In genomic region chr15:96568271-96568982, GRCm38 (mm10) we compare ENCODE assay signal across 11 mouse cellular contexts.
DNase-seq lines count a peak whose midpoint lies in the region; ATAC-seq lines count a peak whose summit lies in the region.
"Had no signal": no experiment of that assay in that cellular context is flagged by ENCODE, and none has a peak within 500 bp of the region (broad histone marks: within the 10 kb centered on the region; RNA-seq: fewer than 3 reads in every experiment).

No protein-coding gene starts in this region.

- H3K4me2 ChIP-seq in kidney, embryonic 14.5 days (replicated peaks; ENCODE audit: low read depth, low read length) = no peak overlapping the region
- H3K4me2 ChIP-seq in midbrain, embryonic 11.5 days = no peak overlapping the region
- H3K4me2 ChIP-seq: embryonic facial prominence, embryonic 13.5 days; limb, embryonic 12.5 days; neural tube, embryonic 13.5 days had no signal

- no peak overlapping the region for H3K9ac ChIP-seq in kidney, embryonic 14.5 days (ENCODE audit: low read depth, low read length)
- no peak overlapping the region for H3K9ac ChIP-seq in midbrain, embryonic 11.5 days (ENCODE audit: low read length)
- H3K9ac ChIP-seq: embryonic facial prominence, embryonic 13.5 days; limb, embryonic 12.5 days; neural tube, embryonic 13.5 days had no signal

- no peak overlapping the region for H3K27ac ChIP-seq in kidney, embryonic 14.5 days (ENCODE audit: low read depth, low read length)
- H3K27ac ChIP-seq in midbrain, embryonic 11.5 days (ENCODE audit: low read depth, low read length) = no peak overlapping the region
- H3K27ac ChIP-seq: embryonic facial prominence, embryonic 13.5 days; limb, embryonic 12.5 days; neural tube, embryonic 13.5 days had no signal

- no peak overlapping the region for H3K4me3 ChIP-seq in kidney, embryonic 14.5 days (ENCODE audit: low read length)
- H3K4me3 ChIP-seq in midbrain, embryonic 11.5 days (ENCODE audit: low read depth, low read length) = no peak overlapping the region
- H3K4me3 ChIP-seq: embryonic facial prominence, embryonic 13.5 days; limb, embryonic 12.5 days; neural tube, embryonic 13.5 days had no signal

- WGBS in kidney, embryonic 14.5 days = 61% methylated on average over 13 of the region's 13 CpGs
- 84% methylated on average over 13 of the region's 13 CpGs for WGBS in midbrain, embryonic 11.5 days

- no peaks in the 10 kb centered on the region for H3K9me3 ChIP-seq in kidney, embryonic 14.5 days (ENCODE audit: control insufficient read depth, low read length)
- no peaks in the 10 kb centered on the region for H3K9me3 ChIP-seq in midbrain, embryonic 11.5 days (ENCODE audit: control insufficient read depth, low read length)
- H3K9me3 ChIP-seq: embryonic facial prominence, embryonic 13.5 days; limb, embryonic 12.5 days; neural tube, embryonic 13.5 days had no signal

- no peaks in the 10 kb centered on the region for H3K36me3 ChIP-seq in kidney, embryonic 14.5 days (ENCODE audit: control insufficient read depth, insufficient read depth, low read length)
- H3K36me3 ChIP-seq in midbrain, embryonic 11.5 days (ENCODE audit: control insufficient read depth, insufficient read depth, low read length) = no peaks in the 10 kb centered on the region
- H3K36me3 ChIP-seq: embryonic facial prominence, embryonic 13.5 days had no signal

- DNase-seq in kidney, adult 18-20 months = peak; percentile 44
- DNase-seq in heart, adult 8-10 months (ENCODE audit: low spot score) = peak; percentile 51
- DNase-seq in kidney, adult 8-10 months = peak; percentile 49 to 57
- DNase-seq in lung, postnatal 4 days = peak; percentile 40 to 61
- no peak for DNase-seq in frontal cortex, adult 2 months (ENCODE audit: extremely low spot score in 1 of 2, low spot score in 1 of 2)
- DNase-seq in midbrain, embryonic 11.5 days (ENCODE audit: low spot score, missing footprints) = no peak
- DNase-seq in cerebellum, postnatal 4 days (ENCODE audit: low spot score in 2 of 2) = no peak

- no peak for ATAC-seq in kidney, embryonic 14.5 days (ENCODE audit: low FRiP score, low TSS enrichment)
- ATAC-seq in midbrain, embryonic 11.5 days (ENCODE audit: low FRiP score) = no peak

- no peaks in the 10 kb centered on the region for H3K4me1 ChIP-seq in kidney, embryonic 14.5 days (ENCODE audit: control insufficient read depth, insufficient read depth, low read length)
- no peaks in the 10 kb centered on the region for H3K4me1 ChIP-seq in midbrain, embryonic 11.5 days (ENCODE audit: control insufficient read depth, insufficient read depth, low read length)
- H3K4me1 ChIP-seq: embryonic facial prominence, embryonic 13.5 days; limb, embryonic 12.5 days had no signal

- H3K27me3 ChIP-seq in kidney, embryonic 14.5 days (ENCODE audit: control insufficient read depth, insufficient read depth, low read length) = no peaks in the 10 kb centered on the region
- H3K27me3 ChIP-seq in midbrain, embryonic 11.5 days (ENCODE audit: control insufficient read depth, insufficient read depth, low read length) = no peaks in the 10 kb centered on the region
- H3K27me3 ChIP-seq: embryonic facial prominence, embryonic 13.5 days; limb, embryonic 12.5 days; neural tube, embryonic 13.5 days had no signal

Comparison
In these comparisons a context has a peak if more than half of its experiments do, and no peak if none do; other contexts are left out.
1. DNase-seq: peak in kidney, adult 18-20 months (single experiment), heart, adult 8-10 months (single experiment), kidney, adult 8-10 months (2 of 2) and lung, postnatal 4 days (2 of 2); none in frontal cortex, adult 2 months (0 of 2), midbrain, embryonic 11.5 days (single experiment) and cerebellum, postnatal 4 days (0 of 2).